Mouse (Mus musculus): ENCODE measurements at regions not wholly inside any gene's neighbourhood (a gene's known extent, or its start where the extent isn't known, plus 50 kb on each side); places are given as distances from the start of the nearest gene placed in this dataset.
A peak's percentile ranks its signal among the peaks of the same experiment; 100 is the strongest.

DNA sequence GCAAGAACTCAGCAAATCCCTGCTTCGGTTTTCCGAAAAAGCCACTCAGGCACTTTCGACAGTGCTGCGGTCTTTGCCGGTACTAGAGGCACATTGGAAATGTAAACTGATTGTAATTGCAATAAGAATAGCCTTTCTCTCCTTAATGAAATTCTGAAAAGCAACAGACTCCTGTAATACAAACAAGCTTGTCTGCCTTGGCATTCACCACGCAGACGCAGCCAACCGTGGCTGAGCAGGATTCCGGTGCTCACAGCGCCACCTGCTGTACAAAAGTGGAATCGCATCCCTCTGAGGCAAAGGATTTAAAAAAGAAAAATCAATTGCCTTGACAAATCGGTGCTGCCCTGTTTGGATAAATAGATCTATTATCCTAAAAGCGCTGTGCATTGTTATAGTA is 2395.2 kb upstream of the 5930422O12Rik start:
- no peaks in the 10 kb centered on the region for H3K27me3 ChIP-seq (replicated peaks; ENCODE audit: control insufficient read depth, insufficient read depth, low read length)
- H3K27ac ChIP-seq (replicated peaks; ENCODE audit: low read depth, low read length): 0 out of 2 replicates have a peak overlapping the region, but pooled peaks have one; percentile 55
- H3K9me3 ChIP-seq (ENCODE audit: control insufficient read depth, low read length): no peaks in the 10 kb centered on the region
- no peaks in the 10 kb centered on the region for H3K4me1 ChIP-seq (ENCODE audit: control insufficient read depth, insufficient read depth, low read length)
- DNase-seq (ENCODE audit: low spot score) (peak; percentile 93), ATAC-seq (ENCODE audit: low read depth) (0 out of 2 replicates have a peak, but pooled peaks have one; percentile 28)
- H3K9ac ChIP-seq (ENCODE audit: low read depth, low read length): peak overlapping the region; percentile 45
- no peaks in the 10 kb centered on the region for H3K36me3 ChIP-seq (ENCODE audit: control insufficient read depth, insufficient read depth, low read length)
- H3K4me2 ChIP-seq (ENCODE audit: low read depth, low read length): peak overlapping the region; percentile 66
- WGBS: 3% methylated on average over 13 of the region's 13 CpGs
- peak overlapping the region; percentile 43 for H3K4me3 ChIP-seq (ENCODE audit: low read depth, low read length)

DNA sequence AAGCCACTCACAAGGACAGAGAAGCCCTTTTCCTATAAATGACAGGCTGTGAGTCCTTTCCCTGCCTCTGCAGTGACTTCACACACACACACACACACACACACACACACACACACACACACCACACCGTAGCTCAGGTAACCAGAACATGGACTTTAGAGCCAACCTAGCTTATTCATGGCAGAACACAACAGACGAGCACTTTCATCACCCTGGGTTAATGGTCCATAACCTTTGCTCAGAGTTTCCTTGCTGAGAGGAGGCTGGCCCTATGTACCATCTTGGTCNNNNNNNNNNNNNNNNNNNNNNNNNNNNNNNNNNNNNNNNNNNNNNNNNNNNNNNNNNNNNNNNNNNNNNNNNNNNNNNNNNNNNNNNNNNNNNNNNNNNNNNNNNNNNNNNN is 2391.6 kb upstream of the 5930422O12Rik start:
- H3K4me2 ChIP-seq (ENCODE audit: low read depth, low read length): no peak overlapping the region
- no peak overlapping the region for H3K9ac ChIP-seq (ENCODE audit: low read depth, low read length)
- ATAC-seq (ENCODE audit: low read depth) (no peak), DNase-seq (ENCODE audit: low spot score) (no peak)
- H3K27me3 ChIP-seq (replicated peaks; ENCODE audit: control insufficient read depth, insufficient read depth, low read length): no peaks in the 10 kb centered on the region
- no peak overlapping the region for H3K27ac ChIP-seq (replicated peaks; ENCODE audit: low read depth, low read length)
- H3K4me1 ChIP-seq (ENCODE audit: control insufficient read depth, insufficient read depth, low read length): no peaks in the 10 kb centered on the region
- 79% methylated on average over 2 of the region's 2 CpGs for WGBS
- no peaks in the 10 kb centered on the region for H3K9me3 ChIP-seq (ENCODE audit: control insufficient read depth, low read length)
- H3K4me3 ChIP-seq (ENCODE audit: low read depth, low read length): no peak overlapping the region
- no peaks in the 10 kb centered on the region for H3K36me3 ChIP-seq (ENCODE audit: control insufficient read depth, insufficient read depth, low read length)

Data from embryonic facial prominence, embryonic 14.5 days (tissue).